Mouse (Mus musculus) heart, postnatal 0 days (tissue): ENCODE measurements around the gene Syt2. TPM values are rescaled to one million over a fixed set of nuclear protein-coding genes. Genes with fewer than 3 reads are reported as not detected.
A peak's percentile ranks its signal among the peaks of the same experiment; 100 is the strongest.

Experiments used
- ATAC-seq: fragments of 200-750 bp; cut with Nextera tagmentation; 2 replicates; pipeline ENCODE4 v1.8.0; 2017; ENCODE audit warnings: low read depth, moderate number of reproducible peaks, moderate library complexity; ENCODE audit not compliant: insufficient read depth
- DNase-seq: peaks from one replicate; pipeline ENCODE4 v3.0.0-alpha.2; 2016; ENCODE audit warnings: low spot score
- H3K27ac ChIP-seq: fragments of 300-500 bp; sonication (generic); 2 replicates; pipeline ENCODE4 v1.5.1; 2014; ENCODE audit warnings: low read depth, mild to moderate bottlenecking
- H3K27me3 ChIP-seq: fragments of 300-500 bp; sonication (generic); 2 replicates; pipeline ENCODE4 v1.6.1; 2014; ENCODE audit warnings: low read length, mixed read lengths; ENCODE audit not compliant: control insufficient read depth, insufficient read depth
- H3K36me3 ChIP-seq: fragments of 300-500 bp; sonication (generic); replicated peaks from 2 replicates; pipeline ENCODE4 v1.6.1; 2014; ENCODE audit warnings: low read length, mixed read lengths; ENCODE audit not compliant: control insufficient read depth, insufficient read depth
- H3K4me1 ChIP-seq: fragments of 300-500 bp; sonication (generic); 2 replicates; pipeline ENCODE4 v1.6.1; 2014; ENCODE audit warnings: antibody characterized with exemption; ENCODE audit not compliant: control insufficient read depth, insufficient read depth
- H3K4me2 ChIP-seq: fragments of 300-500 bp; sonication (generic); 2 replicates; pipeline ENCODE4 v1.6.1; 2014; ENCODE audit warnings: low read depth, mild to moderate bottlenecking, low read length, moderate library complexity
- H3K4me3 ChIP-seq: fragments of 300-500 bp; sonication (generic); 2 replicates; pipeline ENCODE4 v1.5.1; 2014; ENCODE audit warnings: low read depth, low read length
- H3K9ac ChIP-seq: fragments of 300-500 bp; sonication (generic); replicated peaks from 2 replicates; pipeline ENCODE4 v1.6.1; 2014; ENCODE audit warnings: low read depth, low read length, mixed read lengths
- H3K9me3 ChIP-seq: fragments of 300-500 bp; sonication (generic); replicated peaks from 2 replicates; pipeline ENCODE4 v1.6.1; 2016; ENCODE audit warnings: low read length; ENCODE audit not compliant: control insufficient read depth
- CTCF ChIP-seq: IDR thresholded peaks from 2 replicates; pipeline ENCODE4 v1.5.1; 2016; ENCODE audit warnings: antibody characterized with exemption, control low read depth, low read depth
- EP300 ChIP-seq: IDR thresholded peaks from 2 replicates; pipeline ENCODE4 v1.6.1; 2016; ENCODE audit warnings: antibody characterized with exemption, low read depth
- WGBS: fragments of 180-500 bp; shearing (Covaris S2); extraction: QIAGEN DNeasy Blood & Tissue Kit; methylation state at CpG from one replicate; pipeline ENCODE4 v1.1.7; 2014; 5-methylcytosine and 5-hydroxymethylcytosine counted together
- polyA plus RNA-seq: library from polyadenylated mRNA; unstranded; fragments of >200 nt; fragmentation: Nextera tagmentation; extraction: Ambion mirVana; gene quantifications from 2 replicates; pipeline ENCODE4 v1.2.1, GENCODE M21; 2015
- total RNA-seq: library from RNA; depleted of rRNA; stranded (reverse); fragments of >200 nt; gene quantifications from 2 replicates; pipeline ENCODE4 v1.2.3, GENCODE M21; 2014; ENCODE audit warnings: low replicate concordance

The Syt2 gene
- total and polyA plus RNA-seq, 2 experiments from 2014 or later, result 0.03 to 0.53 TPM

GRCm38 (mm10) chr1:134796076-134796475 lies 149.6 kb downstream of the Syt2 start:
- Histone ChIP-seq H3K9me3 (no peaks in the 10 kb centered on the region), H3K36me3 (peaks cover 18% of the 10 kb centered on the region; the same call in 1 of the 2 replicates), H3K27me3 (no peaks in the 10 kb centered on the region), H3K9ac (no peak overlapping the region), H3K4me3 (no peak overlapping the region), H3K27ac (no peak overlapping the region), H3K4me1 (peaks cover 10% of the 10 kb centered on the region), H3K4me2 (no peak overlapping the region)
- no peak for ATAC-seq
- whole genome bisulfite sequencing, result 100% methylated on average over 1 of the region's 1 CpGs
- no peak for DNase-seq
- no peak for TF ChIP-seq CTCF
- no peak for TF ChIP-seq EP300

- no peaks in the 10 kb centered on the region for H3K9me3 ChIP-seq
- H3K4me2 ChIP-seq, result no peak overlapping the region
- WGBS, result 87% methylated on average over 3 of the region's 3 CpGs
- no peak for DNase-seq
- H3K9ac ChIP-seq, result no peak overlapping the region
- TF ChIP-seq CTCF (no peak), EP300 (no peak)
- peaks cover 18% of the 10 kb centered on the region; the same call in 1 of the 2 replicates for H3K36me3 ChIP-seq
- no peak overlapping the region for H3K4me3 ChIP-seq
- no peaks in the 10 kb centered on the region for H3K27me3 ChIP-seq
- no peak for ATAC-seq
- H3K27ac ChIP-seq, result no peak overlapping the region
- H3K4me1 ChIP-seq, result peaks cover 11% of the 10 kb centered on the region
These were observed 150.1 kb downstream of the Syt2 start for GRCm38 (mm10) chr1:134796536-134796935.

GRCm38 (mm10) chr1:134801758-134802157 lies 155.3 kb downstream of the Syt2 start:
- 78% methylated on average over 7 of the region's 7 CpGs for WGBS
- Histone ChIP-seq H3K4me2 (peak overlapping the region; percentile 68), H3K27ac (peak overlapping the region; percentile 97), H3K4me3 (peak overlapping the region; percentile 40), H3K9ac (peak overlapping the region; percentile 69; the same call in 1 of the 2 replicates), H3K27me3 (no peaks in the 10 kb centered on the region), H3K9me3 (no peaks in the 10 kb centered on the region), H3K4me1 (peaks cover 34% of the 10 kb centered on the region), H3K36me3 (peaks cover 18% of the 10 kb centered on the region; the same call in 1 of the 2 replicates)
- TF ChIP-seq EP300 (no peak), CTCF (no peak)
- no peak for ATAC-seq
- no peak for DNase-seq

GRCm38 (mm10) chr1:134803286-134804117 lies 157.0 kb downstream of the Syt2 start:
- peak; percentile 86 for ATAC-seq

GRCm38 (mm10) chr1:134804373-134804772 lies 157.9 kb downstream of the Syt2 start:
- Histone ChIP-seq H3K27me3 (no peaks in the 10 kb centered on the region), H3K36me3 (peaks cover 5% of the 10 kb centered on the region; the same call in 1 of the 2 replicates), H3K9me3 (no peaks in the 10 kb centered on the region), H3K4me1 (peaks cover 34% of the 10 kb centered on the region), H3K4me2 (peak overlapping the region; percentile 68), H3K4me3 (no peak overlapping the region), H3K9ac (no peak overlapping the region), H3K27ac (peak overlapping the region; percentile 97)
- no peak for TF ChIP-seq CTCF
- TF ChIP-seq EP300, result no peak
- peak; percentile 45 for DNase-seq
- WGBS, result 33% methylated on average over 5 of the region's 5 CpGs
- ATAC-seq, result no peak

More at GRCm38 (mm10) chr1:134803286-134804117, 157.0 kb downstream of the Syt2 start:
- WGBS, result 14% methylated on average over 16 of the region's 16 CpGs
- no peaks in the 10 kb centered on the region for H3K9me3 ChIP-seq
- peak overlapping the region; percentile 68 for H3K4me2 ChIP-seq
- H3K4me3 ChIP-seq, result peak overlapping the region; percentile 40
- peaks cover 34% of the 10 kb centered on the region for H3K4me1 ChIP-seq
- TF ChIP-seq EP300 (no peak), CTCF (no peak)
- peak overlapping the region; percentile 97 for H3K27ac ChIP-seq
- H3K9ac ChIP-seq, result peak overlapping the region; percentile 69
- peak; percentile 91 for DNase-seq
- H3K36me3 ChIP-seq, result peaks cover 12% of the 10 kb centered on the region; the same call in 1 of the 2 replicates
- H3K27me3 ChIP-seq, result no peaks in the 10 kb centered on the region
